Mouse (Mus musculus) forebrain, embryonic 11.5 days (tissue): ENCODE results near the gene Nipal1. TPM values are rescaled to one million over a fixed set of nuclear protein-coding genes. Genes with fewer than 3 reads are reported as not detected.

Experiments
- ATAC-seq: fragments of 200-750 bp; cut with Nextera tagmentation; replicated peaks from 2 replicates; pipeline ENCODE4 v1.8.0; 2017; ENCODE audit warnings: moderate TSS enrichment; ENCODE audit not compliant: low FRiP score
- DNase-seq: peaks from one replicate; pipeline ENCODE4 v3.0.0-alpha.2; 2017; ENCODE audit warnings: low spot score
- H3K27ac ChIP-seq: fragments of 300-500 bp; sonication (generic); 2 replicates; pipeline ENCODE4 v1.5.1; 2014; ENCODE audit warnings: low read depth, low read length
- H3K27me3 ChIP-seq: fragments of 300-500 bp; sonication (generic); 2 replicates; pipeline ENCODE4 v1.6.1; 2014; ENCODE audit warnings: mild to moderate bottlenecking, low read length, mixed read lengths; ENCODE audit not compliant: control insufficient read depth, insufficient read depth
- H3K36me3 ChIP-seq: fragments of 300-500 bp; sonication (generic); 2 replicates; pipeline ENCODE4 v1.6.1; 2014; ENCODE audit warnings: mild to moderate bottlenecking, low read length, moderate library complexity, mixed read lengths; ENCODE audit not compliant: control insufficient read depth, insufficient read depth
- H3K4me1 ChIP-seq: fragments of 300-500 bp; sonication (generic); replicated peaks from 2 replicates; pipeline ENCODE4 v1.6.1; 2014; ENCODE audit warnings: low read length, mixed read lengths; ENCODE audit not compliant: control insufficient read depth, insufficient read depth
- H3K4me2 ChIP-seq: fragments of 300-500 bp; sonication (generic); 2 replicates; pipeline ENCODE4 v1.6.1; 2014; ENCODE audit warnings: low read depth, mild to moderate bottlenecking, low read length, moderate library complexity, mixed read lengths; ENCODE audit not compliant: severe bottlenecking
- H3K4me3 ChIP-seq: fragments of 300-500 bp; sonication (generic); 2 replicates; pipeline ENCODE4 v1.5.1; 2014; ENCODE audit warnings: low read depth, low read length
- H3K9ac ChIP-seq: fragments of 300-500 bp; sonication (generic); 2 replicates; pipeline ENCODE4 v1.6.1; 2014; ENCODE audit warnings: low read length
- H3K9me3 ChIP-seq: fragments of 300-500 bp; sonication (generic); 2 replicates; pipeline ENCODE4 v1.6.1; 2016; ENCODE audit warnings: low read length, mixed read lengths; ENCODE audit not compliant: control insufficient read depth
- WGBS: fragments of 180-500 bp; shearing (Covaris S2); extraction: QIAGEN DNeasy Blood & Tissue Kit; methylation state at CpG from one replicate; pipeline ENCODE4 v1.1.7; 2014; 5-methylcytosine and 5-hydroxymethylcytosine counted together
- polyA plus RNA-seq: library from polyadenylated mRNA; unstranded; fragments of >200 nt; fragmentation: Nextera tagmentation; extraction: Ambion mirVana; gene quantifications from 2 replicates; pipeline ENCODE4 v1.2.1, GENCODE M21; 2014

Gene Nipal1
- polyA plus RNA-seq, 1 experiment from 2014 or later: 1.1 TPM

- DNase-seq: no peak
- WGBS: 71% methylated on average over 7 of the region's 7 CpGs
- H3K4me2 ChIP-seq: no peak overlapping the region
- no peak overlapping the region for H3K9ac ChIP-seq
- H3K27ac ChIP-seq: no peak overlapping the region
- no peaks in the 10 kb centered on the region for H3K4me1 ChIP-seq
- no peaks in the 10 kb centered on the region for H3K27me3 ChIP-seq
- no peak overlapping the region for H3K4me3 ChIP-seq
- no peaks in the 10 kb centered on the region for H3K36me3 ChIP-seq
- no peak for ATAC-seq
- H3K9me3 ChIP-seq: no peaks in the 10 kb centered on the region
These were observed 8.7 kb downstream of the Nipal1 start for GRCm38 (mm10) chr5:72656270-72656791.

DNA sequence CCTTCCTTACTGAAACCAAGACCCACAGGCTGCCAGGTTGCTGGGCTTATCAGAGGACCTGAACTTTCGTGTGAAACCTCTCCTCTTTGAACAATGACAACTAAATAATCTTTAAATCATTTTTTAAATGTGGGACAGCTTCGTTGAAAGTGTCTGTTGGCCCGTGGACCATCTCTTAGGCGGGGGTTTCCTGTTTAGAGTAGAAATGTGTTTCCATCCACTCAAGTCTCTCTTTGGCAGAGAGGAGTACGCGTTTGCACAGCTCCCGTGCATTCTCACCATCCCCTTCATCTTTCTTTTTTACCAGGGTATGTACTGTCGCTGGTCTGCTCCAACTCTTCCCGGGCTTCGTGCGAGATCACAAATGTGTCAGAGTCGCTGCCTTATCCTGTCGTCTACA, 10.8 kb downstream of the Nipal1 start:
- DNase-seq (no peak), ATAC-seq (no peak)
- no peak overlapping the region for H3K9ac ChIP-seq
- no peak overlapping the region for H3K4me3 ChIP-seq
- no peak overlapping the region for H3K4me2 ChIP-seq
- H3K36me3 ChIP-seq: no peaks in the 10 kb centered on the region
- no peak overlapping the region for H3K27ac ChIP-seq
- H3K27me3 ChIP-seq: no peaks in the 10 kb centered on the region
- H3K9me3 ChIP-seq: no peaks in the 10 kb centered on the region
- 89% methylated on average over 13 of the region's 13 CpGs for WGBS
- no peaks in the 10 kb centered on the region for H3K4me1 ChIP-seq

GRCm38 (mm10) chr5:72661051-72661781, 13.6 kb downstream of the Nipal1 start:
- DNase-seq (no peak), ATAC-seq (no peak)
- Histone ChIP-seq H3K4me2 (no peak overlapping the region), H3K36me3 (no peaks in the 10 kb centered on the region), H3K9me3 (no peaks in the 10 kb centered on the region), H3K9ac (no peak overlapping the region), H3K27ac (no peak overlapping the region), H3K4me1 (no peaks in the 10 kb centered on the region), H3K27me3 (no peaks in the 10 kb centered on the region), H3K4me3 (no peak overlapping the region)
- 92% methylated on average over 6 of the region's 6 CpGs for WGBS

DNA sequence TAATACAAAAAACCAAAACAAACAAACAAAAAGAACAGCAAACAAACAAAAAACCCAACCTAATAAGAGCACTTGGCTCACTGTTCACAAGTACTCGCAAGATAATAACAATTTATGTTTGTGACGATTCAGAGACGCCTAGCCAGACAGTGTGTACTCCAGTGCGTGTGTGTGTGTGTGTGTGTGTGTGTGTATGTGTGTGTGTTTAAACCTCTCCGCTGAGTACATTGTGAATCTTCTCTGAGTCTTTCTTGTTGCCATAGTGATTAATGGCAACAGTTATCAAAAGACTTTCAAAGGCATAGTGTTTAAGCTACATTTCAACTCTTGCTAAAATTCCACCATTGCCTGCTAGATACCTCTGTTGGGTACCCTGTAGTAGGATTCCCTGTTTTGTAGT, 16.5 kb downstream of the Nipal1 start:
- H3K4me3 ChIP-seq: no peak overlapping the region
- H3K27ac ChIP-seq: no peak overlapping the region
- WGBS: 92% methylated on average over 5 of the region's 5 CpGs
- ATAC-seq (no peak), DNase-seq (no peak)
- H3K4me1 ChIP-seq: no peaks in the 10 kb centered on the region
- H3K4me2 ChIP-seq: no peak overlapping the region
- H3K9me3 ChIP-seq: no peaks in the 10 kb centered on the region
- no peak overlapping the region for H3K9ac ChIP-seq
- no peaks in the 10 kb centered on the region for H3K36me3 ChIP-seq
- no peaks in the 10 kb centered on the region for H3K27me3 ChIP-seq

DNA sequence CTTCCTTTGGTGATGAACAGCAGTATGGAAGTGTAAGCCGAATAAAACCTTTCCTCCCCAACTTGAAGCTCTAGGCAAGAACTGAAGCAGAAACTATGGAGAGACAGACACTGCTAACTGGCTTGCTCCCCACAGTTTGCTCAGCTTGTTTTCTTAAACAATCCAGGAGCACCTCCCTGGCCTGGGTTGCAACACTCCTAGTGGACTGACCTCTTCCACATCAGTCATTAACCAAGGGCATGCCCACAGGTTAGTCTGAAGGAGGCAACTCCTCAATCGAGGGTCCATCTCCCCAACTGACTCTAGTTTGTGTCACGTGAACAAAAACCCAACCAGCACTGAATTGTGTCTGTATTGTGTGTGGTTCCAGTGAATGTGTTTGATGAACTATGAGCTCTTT, 17.3 kb downstream of the Nipal1 start:
- Histone ChIP-seq H3K9me3 (no peaks in the 10 kb centered on the region), H3K9ac (no peak overlapping the region)

DNA sequence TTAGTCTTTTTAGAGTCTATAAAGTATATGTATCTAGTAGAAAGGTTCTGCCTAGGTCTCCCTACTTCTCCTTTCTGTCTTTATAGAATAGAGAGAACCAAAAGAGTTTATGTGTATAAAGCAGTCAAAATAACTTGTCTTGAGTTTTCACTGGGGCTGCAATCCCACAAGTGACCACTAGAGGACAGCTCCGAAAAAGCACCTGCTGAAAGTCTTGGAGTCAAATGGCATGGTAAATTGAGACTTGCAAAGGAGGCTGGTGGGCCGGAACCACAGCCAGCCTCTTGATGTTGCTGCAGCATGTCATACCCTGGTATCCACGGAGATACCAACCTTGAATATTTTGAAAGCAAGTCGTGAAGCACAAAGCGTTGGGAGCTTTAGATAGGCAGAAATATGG, 17.7 kb downstream of the Nipal1 start:
- Histone ChIP-seq H3K36me3 (no peaks in the 10 kb centered on the region), H3K27ac (no peak overlapping the region), H3K4me3 (no peak overlapping the region), H3K9ac (no peak overlapping the region), H3K4me2 (no peak overlapping the region), H3K9me3 (no peaks in the 10 kb centered on the region), H3K4me1 (no peaks in the 10 kb centered on the region), H3K27me3 (no peaks in the 10 kb centered on the region)
- DNase-seq: peak; percentile 72
- WGBS: 27% methylated on average over 5 of the region's 5 CpGs
- no peak for ATAC-seq

More for the DNA sequence above, 17.3 kb downstream of the Nipal1 start:
- Histone ChIP-seq H3K4me2 (no peak overlapping the region), H3K4me1 (no peaks in the 10 kb centered on the region), H3K36me3 (no peaks in the 10 kb centered on the region), H3K27me3 (no peaks in the 10 kb centered on the region), H3K27ac (no peak overlapping the region), H3K4me3 (no peak overlapping the region)
- DNase-seq (no peak), ATAC-seq (no peak)
- 50% methylated on average over 3 of the region's 3 CpGs for WGBS

DNA sequence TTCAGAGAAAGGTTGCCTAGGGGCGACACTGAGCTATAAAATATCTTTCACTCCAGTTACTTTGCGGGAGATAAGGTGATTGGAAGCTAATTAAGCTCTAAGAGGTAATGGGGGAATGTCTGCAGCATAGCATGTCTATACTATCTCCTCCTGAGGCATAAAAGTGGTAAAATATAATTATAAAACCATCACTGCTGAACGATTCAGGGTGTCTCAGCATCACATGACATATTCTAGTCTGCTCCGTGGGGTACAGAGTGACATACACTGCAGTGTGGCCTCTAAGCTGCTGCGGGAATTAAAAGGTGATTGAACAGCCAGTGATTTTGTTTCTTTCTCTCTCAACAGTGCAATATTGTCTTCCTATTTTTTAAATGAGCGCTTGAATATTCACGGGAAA, 18.8 kb downstream of the Nipal1 start:
- DNase-seq (no peak), ATAC-seq (no peak)
- no peak overlapping the region for H3K4me3 ChIP-seq
- 82% methylated on average over 7 of the region's 7 CpGs for WGBS
- no peaks in the 10 kb centered on the region for H3K27me3 ChIP-seq
- 0 out of 2 replicates have a peak, but pooled peaks cover 2% of the 10 kb centered on the region for H3K4me1 ChIP-seq
- no peak overlapping the region for H3K9ac ChIP-seq
- no peaks in the 10 kb centered on the region for H3K9me3 ChIP-seq
- H3K4me2 ChIP-seq: no peak overlapping the region
- H3K36me3 ChIP-seq: no peaks in the 10 kb centered on the region
- H3K27ac ChIP-seq: no peak overlapping the region

DNA sequence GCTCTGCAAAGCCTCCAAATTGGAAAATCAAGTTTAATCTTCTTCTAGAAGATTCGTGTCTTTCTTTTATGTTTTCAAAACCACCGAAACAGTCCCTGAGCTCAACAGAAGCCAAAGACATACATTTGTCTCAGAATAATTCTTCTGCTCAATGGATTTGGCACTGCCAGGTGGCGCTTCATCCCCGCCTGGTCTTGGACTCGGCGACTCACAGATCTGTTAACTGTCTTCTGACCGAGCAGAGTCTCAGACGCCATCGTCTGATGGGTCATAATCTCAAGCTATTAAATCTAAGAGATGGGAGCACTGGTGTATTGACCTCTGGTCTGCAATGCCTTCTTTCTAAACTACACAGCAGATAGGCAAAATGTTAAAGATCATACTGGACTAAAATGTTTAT, 20.8 kb downstream of the Nipal1 start:
- no peaks in the 10 kb centered on the region for H3K36me3 ChIP-seq
- H3K4me2 ChIP-seq: no peak overlapping the region
- no peak overlapping the region for H3K4me3 ChIP-seq
- no peaks in the 10 kb centered on the region for H3K9me3 ChIP-seq
- no peak for DNase-seq
- no peak overlapping the region for H3K9ac ChIP-seq
- ATAC-seq: no peak
- 0 out of 2 replicates have a peak, but pooled peaks cover 2% of the 10 kb centered on the region for H3K4me1 ChIP-seq
- H3K27me3 ChIP-seq: no peaks in the 10 kb centered on the region
- no peak overlapping the region for H3K27ac ChIP-seq
- WGBS: 91% methylated on average over 9 of the region's 9 CpGs
